Mouse (Mus musculus) neural tube, embryonic 14.5 days (tissue): Measurements from ENCODE around the gene Glb1l. TPM values are rescaled to one million over a fixed set of nuclear protein-coding genes. Genes with fewer than 3 reads are reported as not detected.

Experiments
- ATAC-seq: fragments of 200-750 bp; cut with Nextera tagmentation; 2 replicates; pipeline ENCODE4 v1.8.0; 2017; ENCODE audit warnings: low read depth, mild to moderate bottlenecking, moderate TSS enrichment, moderate library complexity
- H3K27ac ChIP-seq: fragments of 300-500 bp; sonication (generic); 2 replicates; pipeline ENCODE4 v1.5.1; 2014; ENCODE audit warnings: low read depth, mild to moderate bottlenecking, control low read depth, low read length, moderate library complexity, mixed read lengths
- H3K27me3 ChIP-seq: fragments of 300-500 bp; sonication (generic); 2 replicates; pipeline ENCODE4 v1.6.1; 2014; ENCODE audit warnings: low read length; ENCODE audit not compliant: control insufficient read depth, insufficient read depth
- H3K36me3 ChIP-seq: fragments of 300-500 bp; sonication (generic); 2 replicates; pipeline ENCODE4 v1.6.1; 2014; ENCODE audit warnings: low read length, mixed read lengths; ENCODE audit not compliant: control insufficient read depth, insufficient read depth
- H3K4me1 ChIP-seq: fragments of 300-500 bp; sonication (generic); 2 replicates; pipeline ENCODE4 v1.6.1; 2014; ENCODE audit warnings: low read length; ENCODE audit not compliant: control insufficient read depth, insufficient read depth
- H3K4me2 ChIP-seq: fragments of 300-500 bp; sonication (generic); 2 replicates; pipeline ENCODE4 v1.6.1; 2014; ENCODE audit warnings: mild to moderate bottlenecking, low read depth, low read length, control low read depth
- H3K4me3 ChIP-seq: fragments of 300-500 bp; sonication (generic); 2 replicates; pipeline ENCODE4 v1.5.1; 2014; ENCODE audit warnings: low read depth, low read length, control low read depth, mixed read lengths
- H3K9ac ChIP-seq: fragments of 300-500 bp; sonication (generic); replicated peaks from 2 replicates; pipeline ENCODE4 v1.6.1; 2014; ENCODE audit warnings: low read depth, mild to moderate bottlenecking, control low read depth, low read length, mixed read lengths
- H3K9me3 ChIP-seq: fragments of 300-500 bp; sonication (generic); 2 replicates; pipeline ENCODE4 v1.6.1; 2016; ENCODE audit warnings: low read length; ENCODE audit not compliant: control insufficient read depth
- WGBS: fragments of 180-500 bp; shearing (Covaris S2); extraction: QIAGEN DNeasy Blood & Tissue Kit; methylation state at CpG from one replicate; pipeline ENCODE4 v1.1.7; 2014; 5-methylcytosine and 5-hydroxymethylcytosine counted together
- polyA plus RNA-seq: library from polyadenylated mRNA; unstranded; fragments of >200 nt; fragmentation: Nextera tagmentation; extraction: Ambion mirVana; gene quantifications from 2 replicates; pipeline ENCODE4 v1.2.1, GENCODE M21; 2014

The Glb1l gene
- 15.6 and 17.3 TPM in 2 replicates for polyA plus RNA-seq

DNA sequence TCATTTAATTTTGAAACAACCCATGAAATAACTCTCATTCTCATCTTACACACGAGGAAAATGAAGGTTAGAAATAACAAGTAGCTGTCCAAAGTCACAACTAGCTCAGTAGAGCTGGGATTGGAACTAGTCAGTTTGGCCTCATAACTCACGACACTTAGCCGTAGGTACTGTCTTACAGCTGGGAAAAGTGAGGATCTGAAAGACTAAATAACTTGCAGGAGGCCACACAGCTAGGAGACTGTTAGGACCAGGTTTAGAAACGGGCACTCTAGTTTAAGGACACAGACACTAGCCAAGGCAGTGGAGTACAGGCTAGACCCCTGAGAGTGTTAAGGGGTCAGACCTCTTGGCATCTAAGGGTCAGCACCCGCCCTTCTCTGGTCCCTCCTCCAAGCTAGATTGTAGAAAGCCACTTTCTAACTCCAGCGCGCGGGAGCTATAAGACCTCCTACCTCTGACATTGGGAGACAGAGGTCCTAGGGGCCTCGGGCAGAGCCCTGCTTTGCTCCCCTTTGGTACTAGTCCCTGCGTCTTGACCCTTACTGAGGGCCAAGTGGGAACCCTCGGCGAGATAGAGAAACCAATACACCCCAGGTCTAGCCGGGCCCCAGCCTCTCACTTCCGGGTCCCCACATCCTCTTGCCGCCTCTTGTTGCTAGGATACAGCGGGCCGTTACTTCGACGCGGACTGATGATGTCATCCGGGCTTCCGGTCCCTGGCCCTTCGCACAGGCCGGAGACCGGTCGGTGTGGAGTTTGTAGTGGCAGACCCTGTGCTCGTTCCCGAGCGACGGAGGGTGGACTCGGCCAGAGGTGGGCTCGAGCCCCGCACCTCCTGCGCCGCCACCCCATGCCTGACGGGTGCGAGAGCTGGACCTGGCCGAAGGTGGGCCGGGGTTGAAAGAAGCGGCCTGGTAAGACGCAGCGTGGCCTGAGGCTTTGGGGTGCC, at the start of gene Glb1l, which contains the start of gene Stk16:
Gene Glb1l, minus strand, starts transcription at position 678 of the 952 bp plus-strand sequence.
Gene Stk16, plus strand, starts transcription at position 703 of the 952 bp plus-strand sequence.
- H3K27ac ChIP-seq = 0 out of 2 replicates have a peak within 1 kb of the TSS, but pooled peaks have one; percentile 39
- H3K36me3 ChIP-seq = peaks cover 18% of the 10 kb centered on the region
- H3K4me2 ChIP-seq = peak within 1 kb of the TSS; percentile 95
- peak; percentile 95 for ATAC-seq
- no peaks in the 10 kb centered on the region for H3K27me3 ChIP-seq
- H3K9ac ChIP-seq = peak within 1 kb of the TSS; percentile 88
- no peaks in the 10 kb centered on the region for H3K9me3 ChIP-seq
- H3K4me3 ChIP-seq = peak within 1 kb of the TSS; percentile 94
- WGBS = 7% methylated on average over 42 of the region's 42 CpGs
- peaks cover 17% of the 10 kb centered on the region; the same call in 1 of the 2 replicates for H3K4me1 ChIP-seq

GRCm38 (mm10) chr1:75255516-75256046, 45.0 kb upstream of the Glb1l start:
- WGBS = 74% methylated on average over 10 of the region's 10 CpGs
- no peak overlapping the region for H3K4me3 ChIP-seq
- no peak overlapping the region for H3K27ac ChIP-seq
- H3K9ac ChIP-seq = no peak overlapping the region
- no peak overlapping the region for H3K4me2 ChIP-seq
- H3K9me3 ChIP-seq = no peaks in the 10 kb centered on the region
- ATAC-seq = no peak
- H3K27me3 ChIP-seq = no peaks in the 10 kb centered on the region
- no peaks in the 10 kb centered on the region; the same call in 1 of the 2 replicates for H3K4me1 ChIP-seq
- H3K36me3 ChIP-seq = no peaks in the 10 kb centered on the region

DNA sequence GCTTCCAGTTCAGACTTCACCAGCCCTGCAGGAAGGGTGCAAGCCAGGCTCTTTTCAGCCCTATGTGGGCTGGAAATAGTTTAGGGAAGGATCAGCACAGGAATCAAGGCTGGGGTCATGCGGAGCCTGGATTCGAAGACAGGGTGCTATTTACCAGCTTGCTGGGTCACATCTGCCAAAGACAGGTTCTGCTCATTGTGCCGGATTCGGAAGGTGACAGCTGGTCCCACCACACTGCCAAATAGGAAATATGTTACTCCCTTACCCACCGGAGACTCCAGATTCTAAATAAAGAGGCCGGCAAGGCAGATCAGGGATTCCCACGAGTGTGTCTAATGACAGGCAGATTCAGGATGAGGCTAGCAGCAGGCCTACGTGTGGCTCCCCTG, 44.0 kb upstream of the Glb1l start:
- no peak for ATAC-seq
- no peak overlapping the region for H3K9ac ChIP-seq
- H3K4me1 ChIP-seq = no peaks in the 10 kb centered on the region; the same call in 1 of the 2 replicates
- no peaks in the 10 kb centered on the region for H3K27me3 ChIP-seq
- H3K4me2 ChIP-seq = no peak overlapping the region
- no peak overlapping the region for H3K4me3 ChIP-seq
- H3K27ac ChIP-seq = no peak overlapping the region
- H3K36me3 ChIP-seq = no peaks in the 10 kb centered on the region
- no peaks in the 10 kb centered on the region for H3K9me3 ChIP-seq
- 53% methylated on average over 8 of the region's 8 CpGs for WGBS

GRCm38 (mm10) chr1:75253849-75254624, 43.4 kb upstream of the Glb1l start:
- H3K9me3 ChIP-seq = no peaks in the 10 kb centered on the region
- no peaks in the 10 kb centered on the region; the same call in 1 of the 2 replicates for H3K4me1 ChIP-seq
- H3K27me3 ChIP-seq = no peaks in the 10 kb centered on the region
- ATAC-seq = no peak
- no peak overlapping the region for H3K4me2 ChIP-seq
- 65% methylated on average over 16 of the region's 16 CpGs for WGBS
- no peak overlapping the region for H3K4me3 ChIP-seq
- no peak overlapping the region for H3K9ac ChIP-seq
- H3K36me3 ChIP-seq = no peaks in the 10 kb centered on the region
- no peak overlapping the region for H3K27ac ChIP-seq

DNA sequence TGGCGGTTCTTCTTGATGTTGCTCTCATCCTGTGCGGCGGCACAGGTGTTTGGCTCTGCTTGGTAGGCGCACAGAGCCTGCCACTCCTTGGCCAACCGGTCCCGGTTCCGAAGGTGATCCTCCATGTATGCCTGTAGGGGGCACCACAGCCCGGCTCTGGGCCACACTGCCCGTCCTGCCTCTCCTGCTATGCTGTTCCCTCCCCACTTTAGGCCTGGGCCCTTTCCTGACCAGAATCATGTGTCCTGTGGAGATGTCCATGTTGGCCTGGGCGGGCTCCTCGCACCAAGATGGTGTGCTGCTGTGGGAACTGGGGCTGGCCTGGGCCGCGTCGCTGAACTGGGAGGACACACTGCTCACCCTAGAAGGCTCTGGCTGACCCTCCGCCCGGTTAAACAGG, 42.4 kb upstream of the Glb1l start:
- no peak for ATAC-seq
- H3K27ac ChIP-seq = no peak overlapping the region
- no peak overlapping the region for H3K4me2 ChIP-seq
- H3K36me3 ChIP-seq = no peaks in the 10 kb centered on the region
- no peaks in the 10 kb centered on the region for H3K9me3 ChIP-seq
- WGBS = 75% methylated on average over 16 of the region's 16 CpGs
- no peak overlapping the region for H3K9ac ChIP-seq
- H3K4me3 ChIP-seq = no peak overlapping the region
- no peaks in the 10 kb centered on the region; the same call in 1 of the 2 replicates for H3K4me1 ChIP-seq
- H3K27me3 ChIP-seq = no peaks in the 10 kb centered on the region

GRCm38 (mm10) chr1:75252308-75252707, 41.7 kb upstream of the Glb1l start:
- Histone ChIP-seq H3K27me3 (no peaks in the 10 kb centered on the region), H3K9me3 (no peaks in the 10 kb centered on the region), H3K9ac (no peak overlapping the region), H3K36me3 (no peaks in the 10 kb centered on the region), H3K4me3 (no peak overlapping the region), H3K4me2 (no peak overlapping the region), H3K27ac (no peak overlapping the region), H3K4me1 (no peaks in the 10 kb centered on the region; the same call in 1 of the 2 replicates)
- no peak for ATAC-seq
- 72% methylated on average over 13 of the region's 13 CpGs for whole genome bisulfite sequencing

DNA sequence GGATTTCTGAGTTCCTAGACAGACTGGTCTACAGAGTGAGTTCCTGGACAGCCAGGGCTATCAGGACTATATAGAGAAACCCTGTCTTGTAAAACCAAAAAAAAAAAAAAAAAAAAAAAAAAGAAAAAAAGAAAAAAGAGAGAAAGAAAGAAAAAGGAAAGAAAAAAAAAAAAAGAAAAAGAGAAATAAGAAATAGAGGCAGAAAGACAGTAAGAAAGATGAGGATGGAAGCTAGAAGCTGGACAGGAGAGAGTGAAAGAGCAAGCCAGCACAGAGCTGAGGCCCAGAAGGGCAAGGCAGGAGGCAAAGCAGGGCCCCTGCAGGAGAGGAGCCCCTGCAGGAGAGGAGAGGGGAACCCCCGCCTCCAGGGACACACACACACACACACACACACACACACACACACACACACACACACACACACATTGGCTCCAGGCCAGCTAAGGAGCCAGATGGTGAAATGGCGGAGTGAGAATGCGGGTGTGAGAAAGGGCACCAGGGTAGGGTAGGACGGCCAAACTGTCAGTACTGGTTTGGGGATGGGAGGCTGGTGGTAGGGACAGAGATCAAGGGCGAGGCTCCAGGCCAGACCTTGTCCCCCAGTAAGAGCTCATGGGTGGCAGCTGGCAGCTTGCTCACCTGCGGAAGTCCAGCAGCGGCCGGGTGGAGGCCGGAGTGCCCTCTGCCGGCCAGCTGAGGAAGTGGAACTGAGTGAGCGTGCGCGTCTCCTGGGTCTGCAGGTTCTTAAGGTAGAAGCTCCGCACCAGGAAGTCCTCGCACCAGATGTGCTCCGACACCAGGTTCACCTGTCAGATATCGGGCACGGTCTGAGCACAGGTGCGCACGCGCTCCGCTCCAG, 40.7 kb upstream of the Glb1l start:
- Histone ChIP-seq H3K36me3 (no peaks in the 10 kb centered on the region), H3K4me1 (no peaks in the 10 kb centered on the region; the same call in 1 of the 2 replicates), H3K27ac (no peak overlapping the region), H3K9me3 (no peaks in the 10 kb centered on the region), H3K27me3 (no peaks in the 10 kb centered on the region), H3K4me2 (peak overlapping the region; percentile 46), H3K4me3 (0 out of 2 replicates have a peak overlapping the region, but pooled peaks have one; percentile 9), H3K9ac (no peak overlapping the region)
- WGBS = under 1% methylated on average over 21 of the region's 22 CpGs
- ATAC-seq = peak; percentile 43

- Histone ChIP-seq H3K4me3 (no peak overlapping the region), H3K27me3 (no peaks in the 10 kb centered on the region), H3K27ac (no peak overlapping the region), H3K9me3 (no peaks in the 10 kb centered on the region), H3K4me1 (no peaks in the 10 kb centered on the region; the same call in 1 of the 2 replicates), H3K4me2 (no peak overlapping the region), H3K36me3 (no peaks in the 10 kb centered on the region; the same call in 1 of the 2 replicates), H3K9ac (no peak overlapping the region)
- no peak for ATAC-seq
- 69% methylated on average over 3 of the region's 3 CpGs for WGBS
Observed at GRCm38 (mm10) chr1:75250498-75250897, 39.9 kb upstream of the Glb1l start.
